Mouse (Mus musculus) heart, adult 2 months (tissue): Measurements from ENCODE around the gene Chil1.

ENCODE experiments used
- CTCF ChIP-seq: fragments of 200-600 bp; IDR thresholded peaks from 2 replicates; pipeline ENCODE4 v1.8.1; 2022; ENCODE audit warnings: antibody characterized with exemption, mild to moderate bottlenecking, moderate library complexity
- EP300 ChIP-seq: fragments of 200-500 bp; IDR thresholded peaks from 2 replicates; pipeline ENCODE4 v1.6.1; 2011; ENCODE audit warnings: low read depth, low read length, control low read depth; ENCODE audit not compliant: insufficient read depth
- POLR2A ChIP-seq: fragments of 200-500 bp; IDR thresholded peaks from 2 replicates; pipeline ENCODE4 v1.6.1; 2011; ENCODE audit warnings: mild to moderate bottlenecking, low read depth, low read length, control low read depth; ENCODE audit not compliant: insufficient read depth

DNA sequence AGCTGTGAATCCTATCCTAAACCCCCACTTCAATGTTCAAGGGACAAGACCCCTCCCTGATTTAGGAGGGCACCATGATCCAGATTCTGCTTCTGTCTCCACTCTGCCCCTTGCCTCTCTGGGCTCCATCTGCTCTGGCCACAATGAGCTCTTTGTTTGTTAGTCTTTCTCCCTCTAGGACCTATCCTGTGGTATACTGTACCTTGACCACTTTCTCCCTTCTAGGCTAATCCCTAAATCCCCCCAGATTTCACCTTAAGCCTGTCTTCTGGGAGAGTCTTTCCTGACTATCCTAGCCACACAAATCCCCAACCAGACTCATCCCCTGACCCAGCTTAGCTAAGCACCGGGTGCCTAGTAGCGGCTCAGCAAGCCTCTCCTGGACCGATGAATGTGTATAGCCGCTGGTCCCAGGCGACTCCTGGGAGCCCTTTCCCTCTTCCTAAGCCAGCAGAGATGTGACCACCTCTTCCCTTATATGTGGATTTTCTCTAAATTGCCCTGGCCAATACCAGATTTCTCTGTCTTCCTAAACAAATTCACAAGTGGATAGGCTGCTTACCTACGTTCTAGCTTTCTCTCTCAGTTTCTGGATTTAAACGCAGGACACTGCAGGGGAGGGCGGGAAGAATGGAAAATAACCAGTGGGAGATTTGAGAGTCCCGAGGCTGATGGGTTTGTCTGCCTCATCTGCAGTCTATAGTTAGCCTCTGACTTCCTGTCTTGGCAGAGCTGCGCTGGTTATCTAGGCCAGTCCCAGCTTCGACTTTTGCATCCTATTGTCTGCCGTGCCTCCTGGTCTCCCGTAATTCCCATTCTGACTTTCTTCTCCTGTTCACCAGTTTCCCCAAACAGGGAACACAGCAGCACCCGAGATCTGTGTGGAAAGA is 14.3 kb upstream of the Chil1 start:
- no peak for TF ChIP-seq CTCF
- no peak for TF ChIP-seq POLR2A
- TF ChIP-seq EP300: no peak
